Mouse (Mus musculus): ENCODE measurements at regions not wholly inside any gene's neighbourhood (a gene's known extent, or its start where the extent isn't known, plus 50 kb on each side); places are given as distances from the start of the nearest gene placed in this dataset.
A peak's percentile ranks its signal among the peaks of the same experiment; 100 is the strongest.

- Histone ChIP-seq H3K9ac (ENCODE audit: low read depth, low read length) (no peak overlapping the region), H3K9me3 (ENCODE audit: control insufficient read depth, low read length) (no peaks in the 10 kb centered on the region), H3K36me3 (ENCODE audit: control insufficient read depth, insufficient read depth, low read length) (no peaks in the 10 kb centered on the region), H3K4me3 (ENCODE audit: low read depth, low read length) (no peak overlapping the region), H3K27me3 (replicated peaks; ENCODE audit: control insufficient read depth, insufficient read depth, low read length) (no peaks in the 10 kb centered on the region), H3K4me2 (ENCODE audit: low read depth, low read length) (no peak overlapping the region), H3K27ac (replicated peaks; ENCODE audit: low read depth, low read length) (no peak overlapping the region), H3K4me1 (ENCODE audit: control insufficient read depth, insufficient read depth, low read length) (0 out of 2 replicates have a peak, but pooled peaks cover 3% of the 10 kb centered on the region)
- peak; percentile 26 for DNase-seq (ENCODE audit: low spot score)
- WGBS, result 48% methylated on average over 6 of the region's 6 CpGs
- no peak; the same call in 1 of the 2 replicates for ATAC-seq (ENCODE audit: low read depth)
Measured at GRCm38 (mm10) chr4:81222034-81222433, 220.6 kb downstream of the Mpdz start.

GRCm38 (mm10) chr4:81222468-81223175, 220.0 kb downstream of the Mpdz start:
- no peak overlapping the region for H3K4me3 ChIP-seq (ENCODE audit: low read depth, low read length)
- H3K27me3 ChIP-seq (replicated peaks; ENCODE audit: control insufficient read depth, insufficient read depth, low read length), result no peaks in the 10 kb centered on the region
- H3K4me2 ChIP-seq (ENCODE audit: low read depth, low read length), result no peak overlapping the region
- H3K9ac ChIP-seq (ENCODE audit: low read depth, low read length), result no peak overlapping the region
- H3K9me3 ChIP-seq (ENCODE audit: control insufficient read depth, low read length), result no peaks in the 10 kb centered on the region
- peak overlapping the region; percentile 52; the same call in 1 of the 2 replicates for H3K27ac ChIP-seq (replicated peaks; ENCODE audit: low read depth, low read length)
- H3K36me3 ChIP-seq (ENCODE audit: control insufficient read depth, insufficient read depth, low read length), result no peaks in the 10 kb centered on the region
- 0 out of 2 replicates have a peak, but pooled peaks cover 3% of the 10 kb centered on the region for H3K4me1 ChIP-seq (ENCODE audit: control insufficient read depth, insufficient read depth, low read length)
- DNase-seq (ENCODE audit: low spot score), result no peak
- 42% methylated on average over 5 of the region's 5 CpGs for WGBS
- ATAC-seq (ENCODE audit: low read depth), result no peak

Measured in embryonic facial prominence, embryonic 14.5 days (tissue).